Mouse (Mus musculus) testis, adult 2 months (tissue): ENCODE measurements at regions not wholly inside any gene's neighbourhood (a gene's known extent, or its start where the extent isn't known, plus 50 kb on each side); places are given as distances from the start of the nearest gene placed in this dataset.

Experiments used
- H3K27ac ChIP-seq: fragments of 200-500 bp; 2 replicates; pipeline ENCODE4 v1.5.1; 2012; ENCODE audit warnings: low read depth, low read length; ENCODE audit not compliant: control insufficient read depth, insufficient read depth
- H3K27me3 ChIP-seq: fragments of 200-500 bp; 2 replicates; pipeline ENCODE4 v1.6.1; 2012; ENCODE audit warnings: mild to moderate bottlenecking, low read length, moderate library complexity; ENCODE audit not compliant: control insufficient read depth, insufficient read depth
- H3K36me3 ChIP-seq: fragments of 200-500 bp; 2 replicates; pipeline ENCODE4 v1.6.1; 2012; ENCODE audit warnings: mild to moderate bottlenecking, low read length; ENCODE audit not compliant: control insufficient read depth, insufficient read depth
- H3K4me1 ChIP-seq: fragments of 200-500 bp; 2 replicates; pipeline ENCODE4 v1.6.1; 2012; ENCODE audit warnings: low read length; ENCODE audit not compliant: control insufficient read depth, insufficient read depth
- H3K4me3 ChIP-seq: fragments of 200-500 bp; 2 replicates; pipeline ENCODE4 v1.5.1; 2012; ENCODE audit warnings: low read depth, mild to moderate bottlenecking, low read length, moderate library complexity, mixed read lengths; ENCODE audit not compliant: control insufficient read depth
- CTCF ChIP-seq: fragments of 200-500 bp; IDR thresholded peaks from 2 replicates; pipeline ENCODE4 v1.5.1; 2012; ENCODE audit warnings: low read depth, mild to moderate bottlenecking, inconsistent platforms, low read length, moderate library complexity; ENCODE audit not compliant: control insufficient read depth, insufficient read depth, insufficient replicate concordance
- POLR2A ChIP-seq: fragments of 200-500 bp; IDR thresholded peaks from 2 replicates; pipeline ENCODE4 v1.6.1; 2012; ENCODE audit warnings: low read depth, mild to moderate bottlenecking, inconsistent platforms, low read length, moderate library complexity; ENCODE audit not compliant: control insufficient read depth

DNA sequence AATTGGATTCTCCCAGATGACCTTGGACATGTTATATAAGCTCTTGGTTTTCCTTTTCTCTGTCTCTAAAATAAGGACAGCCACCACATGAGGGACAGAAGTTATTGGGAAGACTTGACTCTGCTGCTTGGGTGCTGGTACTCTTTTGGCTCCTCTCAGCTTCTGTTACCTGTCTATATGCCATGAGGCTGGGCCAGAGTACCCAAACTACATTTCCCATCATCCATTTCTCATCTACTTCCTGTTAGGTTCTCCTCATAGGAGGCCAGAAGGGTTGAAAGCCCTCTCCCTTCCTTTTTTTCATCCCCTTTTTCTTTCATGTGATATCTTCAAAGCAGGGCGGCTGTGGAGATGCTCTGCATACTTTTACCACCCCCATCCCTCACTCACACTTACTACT, 172.6 kb downstream of the 9530068E07Rik start:
- TF ChIP-seq CTCF: no peak
- no peak for TF ChIP-seq POLR2A
- Histone ChIP-seq H3K4me3 (no peak overlapping the region), H3K27me3 (no peaks in the 10 kb centered on the region), H3K36me3 (no peaks in the 10 kb centered on the region), H3K4me1 (no peaks in the 10 kb centered on the region), H3K27ac (no peak overlapping the region)

DNA sequence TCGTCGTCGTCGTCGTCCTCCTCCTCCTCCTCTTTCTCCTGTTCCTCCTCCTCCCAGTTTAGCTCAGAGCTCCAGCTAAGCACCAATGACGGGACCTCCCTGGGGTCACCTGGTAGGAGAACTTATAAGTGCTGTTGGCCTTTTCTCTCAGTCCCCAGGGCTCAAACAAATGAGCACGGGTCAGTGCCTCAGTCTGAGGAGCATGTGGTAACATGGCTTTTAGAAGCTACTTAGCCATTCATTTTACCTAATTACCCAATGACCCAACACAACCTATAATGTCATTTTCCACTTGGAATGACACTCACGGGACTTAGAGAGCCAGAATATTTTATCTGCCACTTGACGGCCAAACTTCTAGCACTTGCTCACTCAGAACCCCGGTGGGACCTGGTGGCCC, 173.5 kb downstream of the 9530068E07Rik start:
- Histone ChIP-seq H3K27ac (no peak overlapping the region), H3K4me1 (no peaks in the 10 kb centered on the region)

DNA sequence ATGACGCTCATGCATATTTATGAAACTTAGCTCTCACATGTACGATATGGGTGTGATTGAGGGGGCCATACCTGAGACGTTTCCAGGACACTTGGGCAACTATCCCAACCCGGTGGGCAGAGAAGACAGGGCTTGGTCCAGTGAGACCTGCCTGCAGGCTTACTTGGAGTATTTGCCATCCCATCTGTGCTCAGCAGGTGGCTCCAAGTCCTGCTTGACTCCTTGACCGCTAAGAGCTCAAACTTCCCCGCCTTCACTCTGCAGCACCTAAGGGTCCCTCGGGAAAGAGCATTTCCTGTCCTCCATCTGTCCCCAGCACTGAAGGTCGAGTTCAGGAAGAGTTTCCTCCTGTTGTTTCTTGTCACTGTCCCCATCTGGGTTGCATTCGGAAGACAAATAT, 182.2 kb downstream of the 9530068E07Rik start:
- Histone ChIP-seq H3K27me3 (no peaks in the 10 kb centered on the region), H3K27ac (no peak overlapping the region), H3K36me3 (no peaks in the 10 kb centered on the region), H3K4me3 (peak overlapping the region; percentile 61), H3K4me1 (peaks cover 7% of the 10 kb centered on the region; the same call in 1 of the 2 replicates)
- TF ChIP-seq CTCF: peak; percentile 28; the same call in 1 of the 2 replicates
- no peak for TF ChIP-seq POLR2A

More for the DNA sequence above, 173.5 kb downstream of the 9530068E07Rik start:
- no peaks in the 10 kb centered on the region for H3K36me3 ChIP-seq
- H3K27me3 ChIP-seq: no peaks in the 10 kb centered on the region
- TF ChIP-seq POLR2A: no peak
- no peak for TF ChIP-seq CTCF
- H3K4me3 ChIP-seq: no peak overlapping the region

DNA sequence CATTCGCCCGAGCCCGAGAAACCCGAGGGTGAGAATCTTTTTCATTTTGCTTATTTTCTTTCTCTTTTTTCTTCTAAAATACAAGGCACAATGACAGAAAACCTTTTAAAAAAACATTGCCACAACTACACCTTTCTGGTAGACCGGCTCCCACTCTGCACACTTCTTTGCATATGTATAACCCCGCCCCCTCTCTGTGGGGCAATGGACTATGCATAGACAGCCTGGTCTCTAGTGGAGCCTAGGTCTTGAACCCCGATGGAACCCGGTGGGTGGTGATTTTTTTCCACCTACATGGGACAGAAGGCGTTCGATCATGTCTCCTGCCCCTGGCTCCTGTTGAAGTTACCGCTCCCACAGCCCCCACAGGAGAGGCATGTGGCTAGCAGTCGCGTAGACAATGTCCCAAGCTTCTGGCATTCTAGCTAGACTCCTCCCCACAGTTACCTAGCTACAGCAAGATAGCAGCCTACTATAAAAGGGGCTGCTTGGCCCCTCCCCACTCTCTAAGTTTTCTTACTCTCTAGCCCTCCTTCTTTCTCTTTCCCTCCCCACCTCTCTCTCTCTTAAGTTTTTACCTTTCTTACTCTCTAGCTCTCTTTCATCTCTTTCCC, 183.6 kb downstream of the 9530068E07Rik start:
- Histone ChIP-seq H3K27me3 (no peaks in the 10 kb centered on the region), H3K36me3 (no peaks in the 10 kb centered on the region), H3K4me3 (peak overlapping the region; percentile 82), H3K27ac (peak overlapping the region; percentile 82), H3K4me1 (peaks cover 7% of the 10 kb centered on the region; the same call in 1 of the 2 replicates)
- TF ChIP-seq CTCF (no peak), POLR2A (peak; percentile 42; the same call in 1 of the 2 replicates)

DNA sequence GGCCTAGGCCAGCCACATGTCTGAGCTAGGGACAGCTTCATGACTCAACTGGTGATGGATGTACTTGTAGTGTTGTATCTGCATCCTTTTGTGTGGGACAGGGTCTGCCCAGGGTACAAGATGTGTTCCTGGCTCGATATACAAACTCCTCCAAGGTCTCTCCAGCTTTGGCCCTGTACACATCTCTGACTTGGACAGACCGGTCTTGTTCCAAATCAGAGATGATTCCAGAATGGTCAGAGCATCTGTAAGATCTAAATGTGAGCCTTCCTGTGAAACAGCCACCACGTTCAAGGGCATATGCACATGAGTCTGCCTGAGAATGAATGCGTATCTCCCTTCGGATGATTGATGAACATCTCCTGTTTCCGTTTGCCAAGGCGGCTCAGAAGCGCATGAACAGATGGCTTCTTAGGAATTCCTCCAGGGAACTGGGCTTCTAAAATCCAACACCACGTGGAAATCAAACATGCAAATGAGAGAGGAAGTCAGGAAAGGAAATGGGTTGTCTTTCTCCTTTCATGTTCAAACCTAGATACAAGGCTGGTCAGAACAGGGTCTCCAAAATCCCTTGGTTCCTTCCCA, 172.7 kb upstream of the Fstl4 start:
- Histone ChIP-seq H3K27ac (no peak overlapping the region), H3K4me3 (no peak overlapping the region), H3K4me1 (no peaks in the 10 kb centered on the region), H3K27me3 (no peaks in the 10 kb centered on the region), H3K36me3 (no peaks in the 10 kb centered on the region)
- TF ChIP-seq CTCF: no peak
- TF ChIP-seq POLR2A: no peak

DNA sequence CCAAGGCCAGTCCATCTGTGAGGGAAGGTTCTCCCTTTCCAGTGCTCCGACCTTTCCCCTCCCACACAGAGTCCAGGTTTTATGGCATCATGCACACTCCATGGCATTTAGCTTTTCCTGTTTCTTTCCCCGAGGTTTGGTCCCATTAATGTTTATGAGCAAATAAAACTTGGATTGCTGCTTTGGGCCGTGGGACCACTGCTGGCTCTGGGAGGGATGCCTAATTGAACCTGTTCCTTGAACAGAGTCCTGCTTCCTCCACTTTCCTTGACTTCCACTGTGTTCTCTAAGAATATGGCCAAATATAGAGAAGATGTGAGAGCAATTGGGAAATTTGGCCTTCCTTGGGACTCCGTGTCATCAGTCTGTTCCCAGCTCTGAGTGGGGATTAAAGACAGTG, 170.3 kb upstream of the Fstl4 start:
- H3K4me3 ChIP-seq: no peak overlapping the region
- H3K27me3 ChIP-seq: no peaks in the 10 kb centered on the region
- H3K4me1 ChIP-seq: no peaks in the 10 kb centered on the region
- no peaks in the 10 kb centered on the region for H3K36me3 ChIP-seq
- no peak overlapping the region for H3K27ac ChIP-seq
- no peak for TF ChIP-seq CTCF
- no peak for TF ChIP-seq POLR2A

DNA sequence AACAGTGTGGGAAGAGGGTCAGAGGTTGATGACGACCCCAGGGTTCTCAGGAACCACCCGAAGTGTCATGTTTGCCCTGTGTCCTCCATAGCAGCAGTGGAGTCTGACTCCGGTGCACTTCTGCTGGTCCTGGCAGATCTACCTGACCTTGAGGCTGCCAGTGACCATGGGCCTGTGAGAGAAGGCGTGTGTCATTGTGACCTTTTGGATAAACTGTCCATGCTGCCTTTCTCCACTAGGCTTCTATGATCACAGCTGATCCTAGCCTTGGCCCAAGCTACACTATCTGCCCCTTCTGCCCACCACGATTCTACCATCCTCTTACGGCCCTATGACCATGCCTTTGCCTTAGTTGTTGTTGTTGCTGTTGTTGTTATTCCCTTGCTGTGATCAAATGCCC, 163.2 kb upstream of the Fstl4 start:
- H3K4me3 ChIP-seq: no peak overlapping the region
- no peaks in the 10 kb centered on the region for H3K27me3 ChIP-seq
- H3K27ac ChIP-seq: no peak overlapping the region
- TF ChIP-seq CTCF (no peak), POLR2A (no peak)
- no peaks in the 10 kb centered on the region for H3K36me3 ChIP-seq
- no peaks in the 10 kb centered on the region for H3K4me1 ChIP-seq

DNA sequence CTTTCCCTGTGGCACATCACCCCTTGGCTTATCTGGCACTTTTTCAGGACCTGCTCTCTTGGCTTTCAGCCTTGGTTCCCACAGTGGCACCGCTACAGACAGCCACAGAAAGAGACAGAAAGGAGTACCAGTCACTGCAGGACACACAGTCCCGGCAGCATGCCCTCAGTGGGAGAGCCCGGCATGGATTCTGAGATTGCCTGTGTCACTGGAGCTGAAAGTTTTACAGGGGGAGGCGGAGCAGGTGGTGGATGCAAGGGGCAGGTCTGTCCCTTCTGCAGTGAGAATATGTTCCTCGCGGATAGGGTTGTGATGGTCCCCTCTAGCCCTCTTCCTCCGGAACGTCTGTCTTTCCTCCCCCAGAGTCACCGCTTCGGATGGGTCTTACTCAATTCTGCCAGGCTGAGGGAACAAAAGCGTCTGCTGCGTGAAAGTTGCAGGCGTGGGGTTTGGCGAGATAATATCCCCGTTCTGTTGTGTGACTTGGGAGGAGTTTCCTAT, 162.3 kb upstream of the Fstl4 start:
- Histone ChIP-seq H3K27me3 (no peaks in the 10 kb centered on the region), H3K27ac (no peak overlapping the region), H3K4me3 (no peak overlapping the region), H3K4me1 (no peaks in the 10 kb centered on the region), H3K36me3 (no peaks in the 10 kb centered on the region)
- TF ChIP-seq POLR2A (no peak), CTCF (no peak)
